Mouse (Mus musculus) left cerebral cortex, adult 2 months (tissue): ENCODE results near the gene Dennd1b. TPM values are rescaled to one million over a fixed set of nuclear protein-coding genes. Genes with fewer than 3 reads are reported as not detected.

Source experiments
- DNase-seq, 2 experiments: peaks; one replicate each; pipeline ENCODE4 v3.0.0; 2021 to 2022; ENCODE audit warnings: low spot score in 2 of 2, mixed read lengths in 1 of 2; ENCODE audit errors: extremely low spot score in 1 of 2
- H3K27ac ChIP-seq: fragments of 200-600 bp; 2 replicates; pipeline ENCODE4 v1.8.1; 2022
- H3K4me3 ChIP-seq: fragments of 200-600 bp; 2 replicates; pipeline ENCODE4 v1.8.1; 2022
- CTCF ChIP-seq: fragments of 200-600 bp; IDR thresholded peaks from 2 replicates; pipeline ENCODE4 v1.8.1; 2022; ENCODE audit warnings: antibody characterized with exemption, mild to moderate bottlenecking, moderate library complexity
- intact Hi-C: fragments of 180-260 bp; cut with DNase I; formaldehyde crosslinking; loops from one replicate; pipeline ENCODE4 v1.15.1; 2025
- total RNA-seq, 2 experiments: library from RNA; stranded (reverse); gene quantifications; 2 replicates each; pipeline ENCODE4 v1.2.3; 2021

The Dennd1b gene
- total RNA-seq, 2 experiments from 2014 or later = 44.6 to 48.9 TPM

- intact Hi-C loops = no loop called here
- DNase-seq = no peak
- Histone ChIP-seq H3K4me3 (no peak overlapping the region), H3K27ac (no peak overlapping the region)
- no peak for TF ChIP-seq CTCF
These were observed 20.9 kb downstream of the Dennd1b start for GRCm38 (mm10) chr1:138984161-138984560.

- intact Hi-C loops = no loop called here
- Histone ChIP-seq H3K4me3 (no peak overlapping the region), H3K27ac (no peak overlapping the region)
- DNase-seq = no peak
- no peak for TF ChIP-seq CTCF
These were observed 29.3 kb downstream of the Dennd1b start for GRCm38 (mm10) chr1:138992384-138993138.

- intact Hi-C loops = no loop called here
- Histone ChIP-seq H3K4me3 (no peak overlapping the region), H3K27ac (peak overlapping the region; percentile 13; the same call in 1 of the 2 replicates)
- peak in 1 of 2 experiments; percentile 27 for DNase-seq
- TF ChIP-seq CTCF = no peak
These were observed 32.6 kb downstream of the Dennd1b start for GRCm38 (mm10) chr1:138995621-138996380.

- no peak overlapping the region for H3K27ac ChIP-seq
- no peak overlapping the region for H3K4me3 ChIP-seq
- no peak for TF ChIP-seq CTCF
- intact Hi-C loops = no loop called here
- DNase-seq = no peak
These were observed 33.4 kb downstream of the Dennd1b start for GRCm38 (mm10) chr1:138996663-138997062.

GRCm38 (mm10) chr1:139000675-139001379, 37.6 kb downstream of the Dennd1b start:
- no peak for DNase-seq
- TF ChIP-seq CTCF = no peak

GRCm38 (mm10) chr1:139003503-139003902, 40.3 kb downstream of the Dennd1b start:
- intact Hi-C loops = no loop called here
- no peak overlapping the region for H3K27ac ChIP-seq
- H3K4me3 ChIP-seq = no peak overlapping the region
- no peak for TF ChIP-seq CTCF
- DNase-seq = no peak

More at GRCm38 (mm10) chr1:139000675-139001379, 37.6 kb downstream of the Dennd1b start:
- intact Hi-C loops = no loop called here
- Histone ChIP-seq H3K4me3 (no peak overlapping the region), H3K27ac (no peak overlapping the region)

- Histone ChIP-seq H3K4me3 (no peak overlapping the region), H3K27ac (no peak overlapping the region)
- DNase-seq = no peak
- intact Hi-C loops = no loop called here
- no peak for TF ChIP-seq CTCF
These were observed 42.8 kb downstream of the Dennd1b start for GRCm38 (mm10) chr1:139006000-139006399.

GRCm38 (mm10) chr1:139007475-139007874, 44.2 kb downstream of the Dennd1b start:
- intact Hi-C loops = no loop called here
- no peak overlapping the region for H3K27ac ChIP-seq
- no peak for TF ChIP-seq CTCF
- no peak for DNase-seq
- no peak overlapping the region for H3K4me3 ChIP-seq

- intact Hi-C loops = no loop called here
- no peak for TF ChIP-seq CTCF
- Histone ChIP-seq H3K4me3 (no peak overlapping the region), H3K27ac (no peak overlapping the region)
- DNase-seq = no peak
These were observed 52.0 kb downstream of the Dennd1b start for GRCm38 (mm10) chr1:139015118-139015788.

- no peak overlapping the region for H3K27ac ChIP-seq
- no peak for TF ChIP-seq CTCF
- no peak overlapping the region for H3K4me3 ChIP-seq
- intact Hi-C loops = no loop called here
- DNase-seq = no peak
These were observed 58.1 kb downstream of the Dennd1b start for GRCm38 (mm10) chr1:139021298-139021697.

- intact Hi-C loops = no loop called here
- no peak for DNase-seq
- TF ChIP-seq CTCF = no peak
- H3K27ac ChIP-seq = no peak overlapping the region
- H3K4me3 ChIP-seq = no peak overlapping the region
These were observed 62.8 kb downstream of the Dennd1b start for GRCm38 (mm10) chr1:139025882-139026645.
